Mouse (Mus musculus) liver, postnatal 0 days (tissue): ENCODE results near the gene Cntn5. TPM values are rescaled to one million over a fixed set of nuclear protein-coding genes. Genes with fewer than 3 reads are reported as not detected.

Source experiments
- ATAC-seq: fragments of 200-750 bp; cut with Nextera tagmentation; 2 replicates; pipeline ENCODE4 v1.8.0; 2017; ENCODE audit warnings: mild to moderate bottlenecking, moderate library complexity
- DNase-seq: peaks from one replicate; pipeline ENCODE4 v3.0.0-alpha.2; 2016
- H3K27ac ChIP-seq: fragments of 300-500 bp; sonication (generic); 2 replicates; pipeline ENCODE4 v1.5.1; 2014; ENCODE audit warnings: antibody characterized with exemption, moderate library complexity, mild to moderate bottlenecking, low read depth
- H3K27me3 ChIP-seq: fragments of 300-500 bp; sonication (generic); 2 replicates; pipeline ENCODE4 v1.6.1; 2014; ENCODE audit warnings: low read length, control low read depth, mixed read lengths; ENCODE audit not compliant: insufficient read depth
- H3K36me3 ChIP-seq: fragments of 300-500 bp; sonication (generic); replicated peaks from 2 replicates; pipeline ENCODE4 v1.6.1; 2014; ENCODE audit warnings: mild to moderate bottlenecking, control low read depth, low read length, moderate library complexity, mixed read lengths; ENCODE audit not compliant: insufficient read depth
- H3K4me1 ChIP-seq: fragments of 300-500 bp; sonication (generic); 2 replicates; pipeline ENCODE4 v1.6.1; 2014; ENCODE audit warnings: antibody characterized with exemption, mild to moderate bottlenecking, control low read depth; ENCODE audit not compliant: insufficient read depth
- H3K4me2 ChIP-seq: fragments of 300-500 bp; sonication (generic); 2 replicates; pipeline ENCODE4 v1.6.1; 2014; ENCODE audit warnings: low read depth, mild to moderate bottlenecking, low read length, moderate library complexity, mixed read lengths
- H3K4me3 ChIP-seq: fragments of 300-500 bp; sonication (generic); 2 replicates; pipeline ENCODE4 v1.5.1; 2014; ENCODE audit warnings: low read depth, low read length
- H3K9ac ChIP-seq: fragments of 300-500 bp; sonication (generic); replicated peaks from 2 replicates; pipeline ENCODE4 v1.6.1; 2014; ENCODE audit warnings: mild to moderate bottlenecking, moderate library complexity
- H3K9me3 ChIP-seq: fragments of 300-500 bp; sonication (generic); 2 replicates; pipeline ENCODE4 v1.6.1; 2016; ENCODE audit warnings: mild to moderate bottlenecking, control low read depth, low read length, mixed read lengths
- CTCF ChIP-seq: sonication (generic); IDR thresholded peaks from 2 replicates; pipeline ENCODE4 v1.5.1; 2016; ENCODE audit warnings: antibody characterized with exemption, low read depth
- EP300 ChIP-seq: IDR thresholded peaks from 2 replicates; pipeline ENCODE4 v1.6.1; 2016; ENCODE audit warnings: antibody characterized with exemption, low read depth, mild to moderate bottlenecking
- WGBS: fragments of 180-500 bp; shearing (Covaris S2); extraction: QIAGEN DNeasy Blood & Tissue Kit; methylation state at CpG from one replicate; pipeline ENCODE4 v1.1.7; 2014; ENCODE audit not compliant: insufficient replicate concordance; 5-methylcytosine and 5-hydroxymethylcytosine counted together
- polyA plus RNA-seq: library from polyadenylated mRNA; unstranded; fragments of >200 nt; fragmentation: Nextera tagmentation; extraction: Ambion mirVana; gene quantifications from 2 replicates; pipeline ENCODE4 v1.2.1, GENCODE M21; 2015

Cntn5 gene
- not detected in 2 replicates for polyA plus RNA-seq

DNA sequence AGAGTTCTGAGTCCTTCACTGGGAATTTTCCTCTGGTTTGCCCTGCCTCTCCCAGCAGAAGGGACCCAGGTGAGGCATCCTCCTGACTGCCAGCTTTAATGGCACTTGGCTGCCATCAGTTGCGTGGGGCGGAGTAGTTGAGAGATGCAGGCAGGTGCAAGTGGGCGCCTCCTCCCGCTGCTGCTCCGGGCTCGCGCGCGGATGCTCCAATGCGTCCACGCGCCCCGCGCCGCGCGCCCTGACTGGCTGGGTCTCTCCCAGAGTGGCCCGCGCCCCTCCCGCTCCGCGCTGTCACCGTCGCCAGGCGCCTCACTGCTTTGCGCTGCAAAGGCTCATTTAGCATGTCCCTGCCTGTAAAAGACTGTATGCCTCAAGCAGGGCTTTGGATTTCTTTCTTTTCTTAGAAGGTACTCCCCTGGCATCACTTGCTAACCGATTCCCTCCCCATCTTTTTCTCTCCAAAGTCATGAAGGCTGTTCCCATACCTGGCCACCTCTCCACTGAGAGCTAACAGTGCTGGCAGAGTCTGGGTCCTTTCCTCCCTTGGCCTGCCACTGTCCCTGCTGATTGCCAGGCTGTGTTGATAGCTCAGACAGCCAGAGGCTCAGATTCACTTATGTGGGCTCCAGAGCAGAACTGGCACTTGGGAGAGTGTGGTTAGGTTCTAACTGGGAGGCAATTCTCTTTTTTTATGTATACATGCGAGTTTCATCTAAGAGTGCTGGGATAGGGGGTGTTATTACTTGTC lies at the start of gene Cntn5:
Cntn5 (minus strand) TSS at position 160 of the 748 bp plus-strand sequence.
- no peak within 1 kb of the TSS for H3K4me2 ChIP-seq
- TF ChIP-seq CTCF: no peak
- TF ChIP-seq EP300: no peak
- H3K27ac ChIP-seq: no peak within 1 kb of the TSS
- ATAC-seq: no peak
- DNase-seq: no peak
- no peaks in the 10 kb centered on the region for H3K36me3 ChIP-seq
- H3K9ac ChIP-seq: no peak within 1 kb of the TSS
- H3K4me1 ChIP-seq: no peaks in the 10 kb centered on the region
- H3K4me3 ChIP-seq: no peak within 1 kb of the TSS
- no peaks in the 10 kb centered on the region for H3K9me3 ChIP-seq
- 6% methylated on average over 28 of the region's 28 CpGs for WGBS
- H3K27me3 ChIP-seq: no peaks in the 10 kb centered on the region

DNA sequence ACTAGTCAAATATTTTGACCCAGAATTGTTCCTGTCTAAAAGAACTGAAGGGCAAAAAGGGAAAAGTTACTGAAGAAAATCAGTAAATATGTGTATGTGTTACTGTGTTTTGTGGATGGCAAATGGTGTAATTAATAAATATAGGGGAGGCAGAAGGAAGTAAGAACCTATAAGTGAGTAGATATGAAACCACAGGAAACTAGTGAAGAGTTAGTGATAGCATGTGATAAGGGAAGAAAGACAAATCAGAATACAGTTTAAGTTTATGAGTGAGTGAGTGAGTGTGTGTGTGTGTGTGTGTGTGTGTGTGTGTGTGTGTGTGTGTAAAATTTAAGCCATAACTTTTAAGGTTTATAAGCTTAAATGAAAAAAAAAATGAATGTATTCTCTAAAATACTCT lies 45.9 kb upstream of the Cntn5 start:
- no peak overlapping the region for H3K27ac ChIP-seq
- H3K36me3 ChIP-seq: no peaks in the 10 kb centered on the region
- no peak for TF ChIP-seq CTCF
- TF ChIP-seq EP300: no peak
- no peaks in the 10 kb centered on the region for H3K9me3 ChIP-seq
- H3K27me3 ChIP-seq: no peaks in the 10 kb centered on the region
- H3K4me2 ChIP-seq: no peak overlapping the region
- DNase-seq (no peak), ATAC-seq (no peak)
- no peaks in the 10 kb centered on the region for H3K4me1 ChIP-seq
- no peak overlapping the region for H3K9ac ChIP-seq
- H3K4me3 ChIP-seq: no peak overlapping the region

DNA sequence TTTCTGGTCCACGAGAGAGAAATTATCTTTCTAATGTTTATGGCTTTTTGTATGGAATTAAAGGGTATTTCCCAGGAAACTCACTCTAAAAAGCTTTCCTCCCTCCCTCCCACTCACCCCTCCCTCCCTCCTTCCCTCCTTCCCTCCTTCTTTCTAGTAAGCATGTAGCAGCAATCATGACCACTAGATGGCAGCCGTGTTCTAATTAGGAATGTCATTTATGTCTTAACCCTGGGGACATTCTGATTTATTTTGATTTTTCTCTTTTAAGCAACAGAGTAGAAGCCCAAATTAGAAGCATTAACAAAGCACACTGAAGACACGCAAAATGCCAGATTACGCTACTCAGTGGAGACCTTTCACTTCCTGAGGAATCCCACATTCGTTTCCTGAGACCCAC lies 5.0 kb upstream of the Cntn5 start:
- Histone ChIP-seq H3K4me2 (no peak overlapping the region), H3K9ac (no peak overlapping the region), H3K27ac (no peak overlapping the region), H3K27me3 (no peaks in the 10 kb centered on the region), H3K4me3 (no peak overlapping the region), H3K9me3 (no peaks in the 10 kb centered on the region), H3K4me1 (no peaks in the 10 kb centered on the region), H3K36me3 (no peaks in the 10 kb centered on the region)
- DNase-seq: peak; percentile 38
- WGBS: 21% methylated on average over 5 of the region's 5 CpGs
- ATAC-seq: no peak
- TF ChIP-seq CTCF (peak; percentile 62), EP300 (no peak)

DNA sequence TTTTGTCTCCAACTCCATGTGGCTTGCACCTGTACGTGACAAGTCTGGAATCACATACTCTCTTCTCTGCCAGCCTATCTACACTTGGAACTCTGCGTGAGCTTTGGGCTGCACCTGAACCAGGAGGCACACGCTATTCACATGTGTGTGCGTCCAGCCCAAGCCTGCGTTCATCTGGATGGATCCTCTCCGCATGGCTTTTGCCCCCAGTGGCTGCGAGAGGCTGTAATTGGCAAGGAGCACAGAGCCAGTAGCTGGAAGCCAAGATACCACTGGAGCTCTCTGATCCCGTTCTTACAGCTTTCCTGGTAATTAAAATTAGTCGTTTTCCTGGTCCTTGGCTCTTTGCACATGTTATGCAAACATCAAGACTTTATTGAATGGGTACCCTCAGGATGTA lies 1.1 kb upstream of the Cntn5 start:
- WGBS: 62% methylated on average over 9 of the region's 9 CpGs

DNA sequence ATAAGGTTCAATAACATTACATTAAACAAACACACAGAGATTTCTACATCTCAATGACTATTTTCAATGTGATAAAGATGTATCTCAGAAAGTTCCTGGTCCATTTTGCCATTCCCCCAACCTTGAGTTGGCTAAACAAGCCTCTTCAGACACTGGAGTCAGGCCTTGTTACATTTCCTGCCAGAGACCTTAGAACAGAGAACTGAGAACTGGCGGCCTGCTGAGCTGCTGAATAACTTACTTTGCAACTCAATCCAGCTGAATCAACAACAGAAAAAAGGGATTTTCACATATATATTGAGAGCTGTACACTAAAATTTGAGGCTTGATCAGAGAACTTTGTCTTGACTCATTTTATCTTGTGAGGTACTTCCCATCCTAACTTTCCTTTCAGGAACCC lies 24.8 kb downstream of the Cntn5 start:
- no peak for DNase-seq
- WGBS: 60% methylated on average over 1 of the region's 1 CpGs
- no peak overlapping the region for H3K27ac ChIP-seq
- no peak overlapping the region for H3K9ac ChIP-seq
- no peak overlapping the region for H3K4me3 ChIP-seq
- H3K4me1 ChIP-seq: no peaks in the 10 kb centered on the region
- H3K27me3 ChIP-seq: no peaks in the 10 kb centered on the region
- no peak overlapping the region for H3K4me2 ChIP-seq
- H3K36me3 ChIP-seq: no peaks in the 10 kb centered on the region
- ATAC-seq: no peak
- H3K9me3 ChIP-seq: no peaks in the 10 kb centered on the region
- TF ChIP-seq CTCF: no peak
- no peak for TF ChIP-seq EP300

More for the DNA sequence above, 1.1 kb upstream of the Cntn5 start:
- TF ChIP-seq CTCF (no peak), EP300 (no peak)
- no peaks in the 10 kb centered on the region for H3K9me3 ChIP-seq
- no peak overlapping the region for H3K4me2 ChIP-seq
- DNase-seq (no peak), ATAC-seq (no peak)
- H3K36me3 ChIP-seq: no peaks in the 10 kb centered on the region
- H3K4me3 ChIP-seq: no peak overlapping the region
- no peaks in the 10 kb centered on the region for H3K27me3 ChIP-seq
- no peaks in the 10 kb centered on the region for H3K4me1 ChIP-seq
- no peak overlapping the region for H3K27ac ChIP-seq
- no peak overlapping the region for H3K9ac ChIP-seq

DNA sequence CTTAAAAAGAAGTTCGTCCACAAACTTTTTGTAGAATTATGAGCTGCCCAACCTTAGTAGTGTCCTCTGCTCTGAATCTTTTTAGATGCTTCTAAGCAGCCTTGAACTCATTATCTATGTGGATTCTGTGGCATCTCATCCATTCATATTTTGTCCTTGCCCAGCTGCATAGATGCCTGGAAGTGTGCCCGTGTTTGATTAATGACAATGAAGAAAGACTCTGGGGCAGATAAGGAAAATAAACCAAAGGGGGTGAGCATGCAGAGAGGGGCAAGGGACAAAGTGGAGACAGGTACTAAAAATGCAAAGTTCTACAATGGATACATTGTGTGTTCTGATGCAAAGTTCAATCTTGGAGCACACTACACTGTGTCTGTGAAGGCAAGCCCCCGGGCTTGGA lies 30.7 kb downstream of the Cntn5 start:
- no peak overlapping the region for H3K4me2 ChIP-seq
- no peaks in the 10 kb centered on the region for H3K36me3 ChIP-seq
- ATAC-seq (no peak), DNase-seq (no peak)
- H3K9ac ChIP-seq: no peak overlapping the region
- no peak overlapping the region for H3K27ac ChIP-seq
- H3K9me3 ChIP-seq: no peaks in the 10 kb centered on the region
- no peaks in the 10 kb centered on the region for H3K27me3 ChIP-seq
- TF ChIP-seq EP300 (no peak), CTCF (no peak)
- no peaks in the 10 kb centered on the region for H3K4me1 ChIP-seq
- no peak overlapping the region for H3K4me3 ChIP-seq
- WGBS: 68% methylated on average over 3 of the region's 3 CpGs
